Mouse (Mus musculus): ENCODE results near the gene Cdh5.

GRCm38 (mm10) chr8:104065223-104065622, 36.2 kb upstream of the Cdh5 start:
- no peak for TF ChIP-seq CTCF (IDR thresholded peaks at IDR 0.05; ENCODE audit: low read depth, low read length)
- TF ChIP-seq EP300 (IDR thresholded peaks at IDR 0.05; ENCODE audit: insufficient read depth, low read depth, low read length), result no peak
